Mouse (Mus musculus) limb, embryonic 15.5 days (tissue): ENCODE results near the gene Ptgs1. TPM values are rescaled to one million over a fixed set of nuclear protein-coding genes. Genes with fewer than 3 reads are reported as not detected.

ENCODE experiments used
- ATAC-seq: fragments of 200-750 bp; cut with Nextera tagmentation; 2 replicates; pipeline ENCODE4 v1.8.0; 2017; ENCODE audit warnings: low read depth, moderate TSS enrichment; ENCODE audit not compliant: insufficient number of reproducible peaks, low FRiP score, low TSS enrichment
- H3K27ac ChIP-seq: fragments of 300-500 bp; sonication (generic); 2 replicates; pipeline ENCODE4 v1.5.1; 2015; ENCODE audit warnings: moderate library complexity, mild to moderate bottlenecking, inconsistent platforms
- H3K27me3 ChIP-seq: fragments of 300-500 bp; sonication (generic); 2 replicates; pipeline ENCODE4 v1.6.1; 2015; ENCODE audit warnings: inconsistent platforms
- H3K36me3 ChIP-seq: fragments of 300-500 bp; sonication (generic); 2 replicates; pipeline ENCODE4 v1.6.1; 2015; ENCODE audit warnings: inconsistent platforms
- H3K4me1 ChIP-seq: fragments of 300-500 bp; sonication (generic); 2 replicates; pipeline ENCODE4 v1.6.1; 2015; ENCODE audit warnings: inconsistent platforms
- H3K4me2 ChIP-seq: fragments of 300-500 bp; sonication (generic); 2 replicates; pipeline ENCODE4 v1.6.1; 2015; ENCODE audit warnings: mild to moderate bottlenecking, inconsistent platforms
- H3K4me3 ChIP-seq: fragments of 300-500 bp; sonication (generic); 2 replicates; pipeline ENCODE4 v1.5.1; 2015; ENCODE audit warnings: mild to moderate bottlenecking, inconsistent platforms
- H3K9ac ChIP-seq: fragments of 300-500 bp; sonication (generic); 2 replicates; pipeline ENCODE4 v1.6.1; 2015; ENCODE audit warnings: inconsistent platforms
- H3K9me3 ChIP-seq: fragments of 300-500 bp; sonication (generic); 2 replicates; pipeline ENCODE4 v1.6.1; 2016; ENCODE audit warnings: inconsistent platforms
- WGBS: fragments of 180-500 bp; shearing (Covaris S2); methylation state at CpG from one replicate; pipeline ENCODE4 v1.1.7; 2015; 5-methylcytosine and 5-hydroxymethylcytosine counted together
- polyA plus RNA-seq: library from polyadenylated mRNA; unstranded; fragments of >200 nt; fragmentation: Nextera tagmentation; extraction: Ambion mirVana; gene quantifications from 2 replicates; pipeline ENCODE4 v1.2.1, GENCODE M21; 2015

Gene Ptgs1
- polyA plus RNA-seq, 1 experiment from 2014 or later, result 21.8 TPM

GRCm38 (mm10) chr2:36236889-36237288, 6.7 kb downstream of the Ptgs1 start:
- ATAC-seq, result no peak
- WGBS, result 83% methylated on average over 5 of the region's 5 CpGs
- Histone ChIP-seq H3K27me3 (no peaks in the 10 kb centered on the region), H3K4me2 (no peak overlapping the region), H3K9ac (no peak overlapping the region), H3K4me3 (no peak overlapping the region), H3K9me3 (no peaks in the 10 kb centered on the region), H3K4me1 (peaks cover 24% of the 10 kb centered on the region), H3K27ac (no peak overlapping the region), H3K36me3 (no peaks in the 10 kb centered on the region)

- H3K4me1 ChIP-seq, result peaks cover 24% of the 10 kb centered on the region
- no peak for ATAC-seq
- H3K4me3 ChIP-seq, result no peak overlapping the region
- WGBS, result 80% methylated on average over 6 of the region's 6 CpGs
- no peak overlapping the region for H3K9ac ChIP-seq
- no peak overlapping the region for H3K4me2 ChIP-seq
- H3K9me3 ChIP-seq, result no peaks in the 10 kb centered on the region
- H3K27me3 ChIP-seq, result no peaks in the 10 kb centered on the region
- no peaks in the 10 kb centered on the region for H3K36me3 ChIP-seq
- no peak overlapping the region for H3K27ac ChIP-seq
These were observed 7.3 kb downstream of the Ptgs1 start for GRCm38 (mm10) chr2:36237557-36237956.

GRCm38 (mm10) chr2:36238467-36238866, 8.2 kb downstream of the Ptgs1 start:
- no peak for ATAC-seq
- Histone ChIP-seq H3K27me3 (no peaks in the 10 kb centered on the region), H3K36me3 (no peaks in the 10 kb centered on the region), H3K9ac (no peak overlapping the region), H3K4me1 (peaks cover 24% of the 10 kb centered on the region), H3K4me2 (no peak overlapping the region), H3K27ac (no peak overlapping the region), H3K4me3 (no peak overlapping the region), H3K9me3 (no peaks in the 10 kb centered on the region)
- 73% methylated on average over 3 of the region's 3 CpGs for WGBS

GRCm38 (mm10) chr2:36238951-36239350, 8.7 kb downstream of the Ptgs1 start:
- no peaks in the 10 kb centered on the region for H3K36me3 ChIP-seq
- ATAC-seq, result no peak
- no peak overlapping the region for H3K27ac ChIP-seq
- H3K4me2 ChIP-seq, result no peak overlapping the region
- WGBS, result 79% methylated on average over 2 of the region's 2 CpGs
- no peak overlapping the region for H3K4me3 ChIP-seq
- H3K9ac ChIP-seq, result no peak overlapping the region
- no peaks in the 10 kb centered on the region for H3K27me3 ChIP-seq
- H3K9me3 ChIP-seq, result no peaks in the 10 kb centered on the region
- H3K4me1 ChIP-seq, result peaks cover 24% of the 10 kb centered on the region

- H3K4me1 ChIP-seq, result no peaks in the 10 kb centered on the region
- no peak overlapping the region for H3K27ac ChIP-seq
- no peak overlapping the region for H3K4me2 ChIP-seq
- no peak overlapping the region for H3K9ac ChIP-seq
- no peak for ATAC-seq
- H3K27me3 ChIP-seq, result no peaks in the 10 kb centered on the region
- H3K9me3 ChIP-seq, result no peaks in the 10 kb centered on the region
- WGBS, result 83% methylated on average over 13 of the region's 13 CpGs
- no peaks in the 10 kb centered on the region; the same call in 1 of the 2 replicates for H3K36me3 ChIP-seq
- no peak overlapping the region for H3K4me3 ChIP-seq
These were observed 12.3 kb downstream of the Ptgs1 start for GRCm38 (mm10) chr2:36242514-36242913.

- Histone ChIP-seq H3K4me2 (no peak overlapping the region), H3K27ac (no peak overlapping the region), H3K9me3 (no peaks in the 10 kb centered on the region), H3K36me3 (no peaks in the 10 kb centered on the region; the same call in 1 of the 2 replicates), H3K27me3 (no peaks in the 10 kb centered on the region), H3K4me3 (no peak overlapping the region), H3K9ac (no peak overlapping the region), H3K4me1 (no peaks in the 10 kb centered on the region)
- WGBS, result 70% methylated on average over 9 of the region's 9 CpGs
- no peak for ATAC-seq
These were observed 13.2 kb downstream of the Ptgs1 start for GRCm38 (mm10) chr2:36243296-36243891.

- no peak for ATAC-seq
- Histone ChIP-seq H3K36me3 (no peaks in the 10 kb centered on the region; the same call in 1 of the 2 replicates), H3K4me1 (no peaks in the 10 kb centered on the region), H3K27me3 (no peaks in the 10 kb centered on the region), H3K4me2 (no peak overlapping the region), H3K4me3 (no peak overlapping the region), H3K9ac (no peak overlapping the region), H3K27ac (no peak overlapping the region), H3K9me3 (no peaks in the 10 kb centered on the region)
- 50% methylated on average over 5 of the region's 5 CpGs for WGBS
These were observed 13.7 kb downstream of the Ptgs1 start for GRCm38 (mm10) chr2:36243892-36244309.

GRCm38 (mm10) chr2:36244705-36245104, 14.5 kb downstream of the Ptgs1 start:
- no peaks in the 10 kb centered on the region for H3K4me1 ChIP-seq
- no peak overlapping the region for H3K4me3 ChIP-seq
- H3K36me3 ChIP-seq, result no peaks in the 10 kb centered on the region; the same call in 1 of the 2 replicates
- 86% methylated on average over 3 of the region's 3 CpGs for WGBS
- H3K4me2 ChIP-seq, result no peak overlapping the region
- no peak for ATAC-seq
- no peaks in the 10 kb centered on the region for H3K9me3 ChIP-seq
- H3K9ac ChIP-seq, result no peak overlapping the region
- H3K27ac ChIP-seq, result no peak overlapping the region
- no peaks in the 10 kb centered on the region for H3K27me3 ChIP-seq

- Histone ChIP-seq H3K36me3 (no peaks in the 10 kb centered on the region; the same call in 1 of the 2 replicates), H3K9me3 (no peaks in the 10 kb centered on the region), H3K4me3 (no peak overlapping the region), H3K4me2 (no peak overlapping the region), H3K4me1 (no peaks in the 10 kb centered on the region), H3K27me3 (no peaks in the 10 kb centered on the region), H3K27ac (no peak overlapping the region), H3K9ac (no peak overlapping the region)
- no peak for ATAC-seq
- WGBS, result 64% methylated on average over 3 of the region's 3 CpGs
These were observed 17.7 kb downstream of the Ptgs1 start for GRCm38 (mm10) chr2:36247964-36248363.

GRCm38 (mm10) chr2:36251156-36251555, 20.9 kb downstream of the Ptgs1 start:
- 78% methylated on average over 8 of the region's 8 CpGs for WGBS

GRCm38 (mm10) chr2:36252505-36252904, 22.3 kb downstream of the Ptgs1 start:
- Histone ChIP-seq H3K27ac (no peak overlapping the region), H3K36me3 (no peaks in the 10 kb centered on the region), H3K27me3 (no peaks in the 10 kb centered on the region), H3K4me3 (no peak overlapping the region), H3K9me3 (no peaks in the 10 kb centered on the region), H3K4me2 (no peak overlapping the region), H3K4me1 (no peaks in the 10 kb centered on the region), H3K9ac (no peak overlapping the region)
- 86% methylated on average over 4 of the region's 4 CpGs for WGBS
- ATAC-seq, result no peak

More at GRCm38 (mm10) chr2:36251156-36251555, 20.9 kb downstream of the Ptgs1 start:
- no peak for ATAC-seq
- H3K9me3 ChIP-seq, result no peaks in the 10 kb centered on the region
- no peak overlapping the region for H3K4me2 ChIP-seq
- H3K36me3 ChIP-seq, result no peaks in the 10 kb centered on the region
- H3K27ac ChIP-seq, result no peak overlapping the region
- H3K27me3 ChIP-seq, result no peaks in the 10 kb centered on the region
- no peak overlapping the region for H3K4me3 ChIP-seq
- no peaks in the 10 kb centered on the region for H3K4me1 ChIP-seq
- H3K9ac ChIP-seq, result no peak overlapping the region

GRCm38 (mm10) chr2:36254445-36254844, 24.2 kb downstream of the Ptgs1 start:
- ATAC-seq, result no peak
- no peaks in the 10 kb centered on the region for H3K9me3 ChIP-seq
- H3K9ac ChIP-seq, result no peak overlapping the region
- H3K27ac ChIP-seq, result no peak overlapping the region
- no peak overlapping the region for H3K4me2 ChIP-seq
- 63% methylated on average over 2 of the region's 2 CpGs for WGBS
- H3K36me3 ChIP-seq, result no peaks in the 10 kb centered on the region
- H3K4me1 ChIP-seq, result no peaks in the 10 kb centered on the region
- no peak overlapping the region for H3K4me3 ChIP-seq
- no peaks in the 10 kb centered on the region for H3K27me3 ChIP-seq

- Histone ChIP-seq H3K27ac (no peak overlapping the region), H3K4me1 (no peaks in the 10 kb centered on the region), H3K36me3 (no peaks in the 10 kb centered on the region), H3K27me3 (no peaks in the 10 kb centered on the region), H3K4me2 (no peak overlapping the region), H3K4me3 (no peak overlapping the region), H3K9ac (no peak overlapping the region), H3K9me3 (no peaks in the 10 kb centered on the region)
- ATAC-seq, result no peak
These were observed 26.7 kb downstream of the Ptgs1 start for GRCm38 (mm10) chr2:36256931-36257330.
